Mouse (Mus musculus) heart, embryonic 10.5 days (tissue): Measurements from ENCODE around the gene A630001G21Rik. TPM values are rescaled to one million over a fixed set of nuclear protein-coding genes. Genes with fewer than 3 reads are reported as not detected.

Experiments used
- DNase-seq: peaks from one replicate; pipeline ENCODE4 v3.0.0-alpha.2; 2017; ENCODE audit warnings: low spot score
- H3K27ac ChIP-seq: fragments of 300-500 bp; sonication (generic); 2 replicates; pipeline ENCODE4 v1.5.1; 2016; ENCODE audit warnings: mild to moderate bottlenecking
- H3K27me3 ChIP-seq: fragments of 300-500 bp; sonication (generic); 2 replicates; pipeline ENCODE4 v1.6.1; 2016; ENCODE audit warnings: mild to moderate bottlenecking; ENCODE audit not compliant: poor library complexity, insufficient read depth, severe bottlenecking
- H3K36me3 ChIP-seq: fragments of 300-500 bp; sonication (generic); 2 replicates; pipeline ENCODE4 v1.6.1; 2016; ENCODE audit warnings: mild to moderate bottlenecking, moderate library complexity
- H3K4me1 ChIP-seq: fragments of 300-500 bp; sonication (generic); 2 replicates; pipeline ENCODE4 v1.6.1; 2016; ENCODE audit warnings: mild to moderate bottlenecking
- H3K4me3 ChIP-seq: fragments of 300-500 bp; sonication (generic); 2 replicates; pipeline ENCODE4 v1.5.1; 2016; ENCODE audit warnings: mild to moderate bottlenecking, moderate library complexity
- H3K9me3 ChIP-seq: fragments of 300-500 bp; sonication (generic); 2 replicates; pipeline ENCODE4 v1.6.1; 2016; ENCODE audit warnings: mild to moderate bottlenecking, moderate library complexity
- WGBS: fragments of 180-500 bp; shearing (Covaris S2); methylation state at CpG from one replicate; pipeline ENCODE4 v1.1.7; 2016; 5-methylcytosine and 5-hydroxymethylcytosine counted together
- polyA plus RNA-seq: library from polyadenylated mRNA; unstranded; fragments of >200 nt; fragmentation: Nextera tagmentation; extraction: Ambion mirVana; gene quantifications from 2 replicates; pipeline ENCODE4 v1.2.1, GENCODE M21; 2016

The A630001G21Rik gene
- polyA plus RNA-seq, 1 experiment from 2014 or later, result 1.2 TPM

DNA sequence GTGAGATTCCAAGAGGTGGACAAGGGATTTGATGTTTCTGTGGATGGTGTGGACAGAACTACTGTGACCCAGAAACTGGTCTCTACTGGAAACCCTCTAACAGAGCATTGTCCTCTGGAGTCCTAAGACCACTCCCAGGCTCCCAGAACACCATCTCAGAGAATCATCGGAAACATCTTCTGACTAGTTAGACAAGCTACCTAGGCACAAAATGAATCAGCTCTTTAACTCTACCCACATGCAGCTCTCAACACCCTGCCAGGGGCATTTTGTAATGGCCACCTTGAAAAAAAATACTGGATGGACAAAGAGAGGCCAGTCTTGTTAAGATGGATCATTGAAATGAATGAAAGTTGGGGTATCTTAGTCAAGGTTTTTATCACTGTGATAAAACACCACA, 72.9 kb downstream of the A630001G21Rik start:
- Histone ChIP-seq H3K4me3 (no peak overlapping the region), H3K4me1 (0 out of 2 replicates have a peak, but pooled peaks cover 3% of the 10 kb centered on the region), H3K36me3 (no peaks in the 10 kb centered on the region), H3K27me3 (no peaks in the 10 kb centered on the region), H3K9me3 (no peaks in the 10 kb centered on the region), H3K27ac (no peak overlapping the region)
- 88% methylated on average over 1 of the region's 1 CpGs for WGBS
- no peak for DNase-seq

GRCm38 (mm10) chr1:85703245-85704186, 74.9 kb downstream of the A630001G21Rik start:
- Histone ChIP-seq H3K4me3 (peak overlapping the region; percentile 51), H3K27me3 (no peaks in the 10 kb centered on the region), H3K36me3 (no peaks in the 10 kb centered on the region), H3K4me1 (0 out of 2 replicates have a peak, but pooled peaks cover 3% of the 10 kb centered on the region), H3K27ac (peak overlapping the region; percentile 91), H3K9me3 (no peaks in the 10 kb centered on the region)
- WGBS, result 12% methylated on average over 22 of the region's 22 CpGs
- DNase-seq, result peak; percentile 95

DNA sequence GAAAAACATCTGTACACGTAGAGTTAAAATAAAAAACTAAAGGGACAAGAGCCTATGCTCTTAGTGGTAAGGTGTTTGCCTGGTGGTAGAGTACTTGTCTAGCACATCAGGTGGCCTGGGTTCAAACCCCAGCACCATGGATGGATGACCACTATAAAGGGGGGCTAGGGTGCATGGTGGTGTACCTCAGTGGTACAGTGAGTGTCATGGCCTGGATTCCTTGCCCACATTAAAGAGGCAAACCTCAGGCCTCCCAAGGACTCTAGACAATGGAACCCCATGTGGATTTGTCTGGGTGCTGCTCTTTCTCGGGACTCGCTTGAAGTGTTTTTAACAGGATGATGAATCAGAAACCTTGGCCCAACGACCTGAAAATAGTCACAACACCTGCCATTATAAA, 75.9 kb downstream of the A630001G21Rik start:
- Histone ChIP-seq H3K27ac (peak overlapping the region; percentile 91; the same call in 1 of the 2 replicates), H3K27me3 (no peaks in the 10 kb centered on the region), H3K36me3 (no peaks in the 10 kb centered on the region), H3K9me3 (no peaks in the 10 kb centered on the region), H3K4me3 (no peak overlapping the region), H3K4me1 (0 out of 2 replicates have a peak, but pooled peaks cover 3% of the 10 kb centered on the region)
- WGBS, result 79% methylated on average over 4 of the region's 4 CpGs
- DNase-seq, result no peak

DNA sequence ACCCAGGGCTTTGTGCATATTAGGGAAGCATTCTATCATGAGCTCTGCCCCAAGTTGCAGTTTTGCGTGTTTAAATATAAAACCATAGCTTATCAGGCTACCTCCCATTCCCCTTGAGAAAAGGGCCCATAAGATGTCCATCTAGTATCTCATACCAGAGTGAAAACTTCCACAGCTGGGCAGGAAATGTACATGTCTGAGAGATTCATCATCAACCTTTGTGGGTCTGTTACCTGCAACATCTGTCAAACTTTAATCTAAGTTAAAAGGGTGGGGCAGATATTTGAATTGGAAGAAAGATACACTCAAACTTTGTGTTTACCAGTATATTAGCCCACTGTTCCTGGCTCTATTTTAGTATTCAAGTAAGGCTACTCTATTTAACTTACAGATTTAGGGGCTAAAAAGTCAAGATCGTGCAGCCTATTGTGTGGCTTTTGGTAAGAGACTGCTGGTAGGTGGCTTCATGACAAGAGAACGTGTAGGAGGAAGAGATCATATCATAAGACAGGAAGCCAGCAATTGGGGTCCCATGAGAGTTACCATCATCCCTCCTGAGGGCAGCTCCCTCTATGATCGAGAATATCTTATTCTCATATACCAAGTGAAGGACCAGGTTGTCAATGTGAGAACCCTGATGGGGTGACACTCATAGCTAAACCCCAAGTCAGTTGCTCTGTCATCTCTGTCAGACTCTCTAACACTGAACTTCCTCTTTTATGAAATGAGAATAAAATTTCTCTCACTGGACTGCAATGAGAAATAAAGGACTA, 80.5 kb downstream of the A630001G21Rik start:
- H3K36me3 ChIP-seq, result no peaks in the 10 kb centered on the region
- peaks cover 5% of the 10 kb centered on the region for H3K4me1 ChIP-seq
- WGBS, result 79% methylated on average over 4 of the region's 4 CpGs
- no peak overlapping the region for H3K4me3 ChIP-seq
- DNase-seq, result no peak
- no peak overlapping the region for H3K27ac ChIP-seq
- no peaks in the 10 kb centered on the region for H3K9me3 ChIP-seq
- no peaks in the 10 kb centered on the region for H3K27me3 ChIP-seq

DNA sequence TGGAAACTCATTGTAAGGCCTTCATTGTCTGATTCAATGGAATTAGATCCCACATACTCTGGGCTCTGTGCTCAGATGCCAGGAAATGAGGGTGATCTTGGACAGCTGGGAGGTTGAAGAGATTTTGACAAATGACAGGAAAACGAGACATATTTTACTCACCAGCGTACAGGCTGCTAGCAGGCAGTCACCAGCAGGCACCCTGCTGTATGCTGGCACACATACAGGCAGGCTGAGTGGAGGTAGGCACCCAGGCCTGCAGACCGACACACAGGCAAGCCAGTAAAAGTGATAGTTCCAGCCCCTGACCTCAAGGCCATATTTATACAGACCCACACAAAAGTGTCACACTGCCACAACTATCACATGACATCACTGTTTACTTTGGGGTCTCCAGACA, 82.8 kb downstream of the A630001G21Rik start:
- H3K4me1 ChIP-seq, result peaks cover 5% of the 10 kb centered on the region
- 74% methylated on average over 3 of the region's 3 CpGs for WGBS
- DNase-seq, result no peak
- H3K9me3 ChIP-seq, result no peaks in the 10 kb centered on the region
- no peak overlapping the region for H3K27ac ChIP-seq
- no peaks in the 10 kb centered on the region for H3K27me3 ChIP-seq
- H3K36me3 ChIP-seq, result no peaks in the 10 kb centered on the region
- no peak overlapping the region for H3K4me3 ChIP-seq

DNA sequence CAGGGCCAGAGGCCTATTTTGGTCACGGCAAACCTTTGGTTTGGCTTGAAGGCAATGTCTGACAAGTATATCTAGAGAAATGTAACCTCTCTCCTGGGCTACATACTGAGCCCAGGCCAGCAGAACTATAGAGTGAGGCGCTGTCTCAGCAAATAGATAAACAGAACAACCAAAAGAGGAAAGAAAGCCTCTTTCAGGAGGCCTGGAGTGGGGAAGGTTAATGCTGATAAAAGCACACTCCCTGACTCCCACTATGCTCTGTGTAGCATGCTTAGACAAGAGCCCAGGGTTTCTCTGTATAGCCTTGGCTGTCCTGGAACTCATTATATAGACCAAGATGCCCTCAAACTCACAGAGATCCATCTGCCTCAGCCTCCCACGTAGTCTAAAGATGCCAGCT, 85.2 kb downstream of the A630001G21Rik start:
- H3K27ac ChIP-seq, result no peak overlapping the region
- 49% methylated on average over 3 of the region's 3 CpGs for WGBS
- no peaks in the 10 kb centered on the region for H3K27me3 ChIP-seq

GRCm38 (mm10) chr1:85692281-85692680, 86.2 kb downstream of the A630001G21Rik start:
- DNase-seq, result no peak
- Histone ChIP-seq H3K4me3 (no peak overlapping the region), H3K36me3 (no peaks in the 10 kb centered on the region), H3K27me3 (no peaks in the 10 kb centered on the region), H3K27ac (no peak overlapping the region), H3K9me3 (no peaks in the 10 kb centered on the region), H3K4me1 (peaks cover 8% of the 10 kb centered on the region)
- WGBS, result 73% methylated on average over 1 of the region's 1 CpGs

More for the DNA sequence above, 85.2 kb downstream of the A630001G21Rik start:
- no peak for DNase-seq
- no peaks in the 10 kb centered on the region for H3K9me3 ChIP-seq
- no peaks in the 10 kb centered on the region for H3K36me3 ChIP-seq
- no peak overlapping the region for H3K4me3 ChIP-seq
- H3K4me1 ChIP-seq, result peaks cover 5% of the 10 kb centered on the region

GRCm38 (mm10) chr1:85690544-85690943, 87.9 kb downstream of the A630001G21Rik start:
- Histone ChIP-seq H3K9me3 (no peaks in the 10 kb centered on the region), H3K27ac (no peak overlapping the region), H3K27me3 (no peaks in the 10 kb centered on the region), H3K4me1 (peaks cover 8% of the 10 kb centered on the region), H3K4me3 (no peak overlapping the region), H3K36me3 (no peaks in the 10 kb centered on the region)
- WGBS, result 61% methylated on average over 3 of the region's 3 CpGs
- DNase-seq, result no peak

DNA sequence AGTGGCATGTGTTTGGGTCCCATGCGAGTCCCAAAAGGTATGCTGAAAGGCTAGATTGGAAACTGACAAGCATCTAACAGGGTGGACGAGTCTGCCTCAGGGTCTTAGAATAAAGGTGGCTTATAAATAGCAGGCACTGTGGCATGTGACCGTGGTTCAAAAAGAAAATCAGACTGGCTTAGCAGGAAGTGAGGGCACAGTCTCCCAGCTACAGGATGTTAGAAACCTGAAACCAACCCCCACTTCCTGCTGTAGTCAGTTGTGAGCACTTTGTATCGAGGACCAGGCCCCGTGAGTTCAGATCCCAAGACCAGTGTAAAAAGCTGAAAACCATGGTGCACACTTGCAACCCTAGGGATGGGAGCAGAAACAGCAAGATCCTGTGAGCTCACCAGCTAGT, 91.1 kb downstream of the A630001G21Rik start:
- no peak for DNase-seq
- H3K36me3 ChIP-seq, result no peaks in the 10 kb centered on the region
- 50% methylated on average over 5 of the region's 5 CpGs for WGBS
- H3K27me3 ChIP-seq, result no peaks in the 10 kb centered on the region
- H3K4me1 ChIP-seq, result peaks cover 3% of the 10 kb centered on the region; the same call in 1 of the 2 replicates
- H3K27ac ChIP-seq, result no peak overlapping the region
- H3K4me3 ChIP-seq, result no peak overlapping the region
- H3K9me3 ChIP-seq, result no peaks in the 10 kb centered on the region

DNA sequence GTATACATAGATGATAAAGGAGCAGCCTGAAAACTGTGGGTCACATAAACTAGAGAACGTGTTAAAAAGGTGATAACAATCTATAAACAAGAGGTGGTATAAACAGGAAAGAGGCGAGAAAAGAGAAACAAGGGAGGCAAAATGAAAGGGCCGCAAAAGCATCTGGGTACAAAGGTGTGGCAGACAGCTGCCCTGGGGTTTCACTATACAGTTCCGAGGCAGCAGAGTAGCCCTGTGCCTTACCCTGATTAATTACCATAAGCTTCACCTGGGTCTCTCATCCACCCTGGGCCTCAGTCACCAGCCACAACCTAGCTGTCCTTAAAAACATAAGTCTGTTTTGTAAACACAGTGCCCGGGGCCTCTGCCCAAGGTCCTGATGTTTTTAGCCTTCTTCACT, 91.8 kb downstream of the A630001G21Rik start:
- 59% methylated on average over 5 of the region's 5 CpGs for WGBS
- no peaks in the 10 kb centered on the region for H3K27me3 ChIP-seq

GRCm38 (mm10) chr1:85680226-85680625, 98.2 kb downstream of the A630001G21Rik start:
- no peaks in the 10 kb centered on the region for H3K9me3 ChIP-seq
- no peak overlapping the region for H3K27ac ChIP-seq
- 58% methylated on average over 4 of the region's 4 CpGs for WGBS
- no peak overlapping the region for H3K4me3 ChIP-seq
- no peak for DNase-seq
- no peaks in the 10 kb centered on the region for H3K27me3 ChIP-seq
- H3K4me1 ChIP-seq, result no peaks in the 10 kb centered on the region
- no peaks in the 10 kb centered on the region for H3K36me3 ChIP-seq

More for the DNA sequence above, 91.8 kb downstream of the A630001G21Rik start:
- H3K36me3 ChIP-seq, result no peaks in the 10 kb centered on the region
- no peak overlapping the region for H3K4me3 ChIP-seq
- DNase-seq, result no peak
- no peak overlapping the region for H3K27ac ChIP-seq
- peaks cover 3% of the 10 kb centered on the region; the same call in 1 of the 2 replicates for H3K4me1 ChIP-seq
- no peaks in the 10 kb centered on the region for H3K9me3 ChIP-seq
